In genomic region chr2:32494522-32494921, GRCm38 (mm10) we compare ENCODE assay signal across 11 mouse cellular contexts. TPM values are rescaled to one million over a fixed set of nuclear protein-coding genes. Genes with fewer than 3 reads are reported as not detected.
DNase-seq lines count a peak whose midpoint lies in the region; ATAC-seq and TF ChIP-seq lines count a peak whose summit lies in the region.
"Had no signal": no experiment of that assay in that cellular context is flagged by ENCODE, and none has a peak within 500 bp of the region (broad histone marks: within the 10 kb centered on the region; RNA-seq: fewer than 3 reads in every experiment).

No protein-coding gene starts in this region.

- no peaks in the 10 kb centered on the region for H3K36me3 ChIP-seq in kidney, embryonic 15.5 days
- H3K36me3 ChIP-seq in limb, embryonic 10.5 days: no peaks in the 10 kb centered on the region
- no peaks in the 10 kb centered on the region for H3K36me3 ChIP-seq in midbrain, postnatal 0 days (ENCODE audit: insufficient read depth, low read length)

- H3K4me1 ChIP-seq in kidney, embryonic 15.5 days: peaks cover 13% of the 10 kb centered on the region
- H3K4me1 ChIP-seq in limb, embryonic 10.5 days: peaks cover 28% of the 10 kb centered on the region
- H3K4me1 ChIP-seq in midbrain, postnatal 0 days (ENCODE audit: insufficient read depth, low read length): no peaks in the 10 kb centered on the region

- H3K4me2 ChIP-seq in kidney, embryonic 15.5 days: no peak overlapping the region
- no peak overlapping the region for H3K4me2 ChIP-seq in midbrain, postnatal 0 days (ENCODE audit: low read depth, low read length, poor library complexity, severe bottlenecking)

- H3K27me3 ChIP-seq in kidney, embryonic 15.5 days: no peaks in the 10 kb centered on the region
- no peaks in the 10 kb centered on the region for H3K27me3 ChIP-seq in limb, embryonic 10.5 days (ENCODE audit: low read depth, poor library complexity, severe bottlenecking)
- no peaks in the 10 kb centered on the region for H3K27me3 ChIP-seq in midbrain, postnatal 0 days (ENCODE audit: insufficient read depth, low read length)

- no peak overlapping the region for H3K9ac ChIP-seq in kidney, embryonic 15.5 days
- H3K9ac ChIP-seq in midbrain, postnatal 0 days (replicated peaks; ENCODE audit: low read length, poor library complexity, severe bottlenecking): no peak overlapping the region
- H3K9ac ChIP-seq: liver, embryonic 14.5 days had no signal

- peak overlapping the region; percentile 43; the same call in 1 of the 2 replicates for H3K27ac ChIP-seq in kidney, embryonic 15.5 days
- peak overlapping the region; percentile 12; the same call in 1 of the 2 replicates for H3K27ac ChIP-seq in limb, embryonic 10.5 days
- no peak overlapping the region for H3K27ac ChIP-seq in midbrain, postnatal 0 days (ENCODE audit: low read depth, low read length)
- H3K27ac ChIP-seq: liver, embryonic 14.5 days had no signal

- H3K4me3 ChIP-seq in kidney, embryonic 15.5 days (replicated peaks): no peak overlapping the region
- no peak overlapping the region for H3K4me3 ChIP-seq in limb, embryonic 10.5 days
- no peak overlapping the region for H3K4me3 ChIP-seq in midbrain, postnatal 0 days (ENCODE audit: low read depth, low read length)

- no peak for ATAC-seq in kidney, embryonic 15.5 days (replicated peaks; ENCODE audit: low FRiP score)
- ATAC-seq in midbrain, postnatal 0 days (ENCODE audit: low FRiP score): no peak

- 64% methylated on average over 2 of the region's 2 CpGs for WGBS in kidney, embryonic 15.5 days
- WGBS in limb, embryonic 10.5 days: 71% methylated on average over 2 of the region's 2 CpGs
- 67% methylated on average over 2 of the region's 2 CpGs for WGBS in midbrain, postnatal 0 days

- TF ChIP-seq CTCF in midbrain, postnatal 0 days (IDR thresholded peaks at IDR 0.05): no peak

- no peak for DNase-seq in kidney, postnatal 25 days
- DNase-seq in thymus, postnatal 25 days: peak; percentile 60
- DNase-seq in thymus, postnatal 10 days (ENCODE audit: low spot score in 2 of 2): no peak
- no peak for DNase-seq in limb, embryonic 10.5 days (ENCODE audit: low spot score)
- DNase-seq in yolk sac, embryonic 10.5 days (ENCODE audit: low spot score): no peak
- no peak for DNase-seq in midbrain, postnatal 0 days (ENCODE audit: low spot score)
- DNase-seq: adrenal gland, adult 8-10 months; heart, postnatal 14 days; midbrain, embryonic 14.5 days had no signal

- peaks cover 5% of the 10 kb centered on the region; the same call in 1 of the 2 replicates for H3K9me3 ChIP-seq in kidney, embryonic 15.5 days (replicated peaks)
- H3K9me3 ChIP-seq in limb, embryonic 10.5 days (replicated peaks): peaks cover 2% of the 10 kb centered on the region; the same call in 1 of the 2 replicates
- no peaks in the 10 kb centered on the region for H3K9me3 ChIP-seq in midbrain, postnatal 0 days (ENCODE audit: low read length)

RNA-seq across cellular contexts. Expression of gene Fam102a, which starts 40.6 kb away (rescaled TPM):
- polyA plus RNA-seq in kidney, embryonic 15.5 days (2015; fragmentation: Nextera tagmentation; extraction: Ambion mirVana): 14.5 and 15.0 TPM in 2 replicates
- polyA plus RNA-seq in limb, embryonic 10.5 days (2016; fragmentation: Nextera tagmentation; extraction: Ambion mirVana): 12.0 and 14.0 TPM in 2 replicates
- total RNA-seq in midbrain, postnatal 0 days (2014; rRNA removed): 21.5 and 24.4 TPM in 2 replicates
- 6.8 and 7.2 TPM in 2 replicates for polyA plus RNA-seq in midbrain, postnatal 0 days (2015; fragmentation: Nextera tagmentation; extraction: Ambion mirVana)

RNA-seq across cellular contexts. Expression of gene Slc25a25, which starts 43.3 kb away (rescaled TPM):
- 20.4 and 20.7 TPM in 2 replicates for polyA plus RNA-seq in kidney, embryonic 15.5 days (2015; fragmentation: Nextera tagmentation; extraction: Ambion mirVana)
- 30.8 and 33.0 TPM in 2 replicates for polyA plus RNA-seq in limb, embryonic 10.5 days (2016; fragmentation: Nextera tagmentation; extraction: Ambion mirVana)
- 60.6 and 69.2 TPM in 2 replicates for total RNA-seq in midbrain, postnatal 0 days (2014; rRNA removed)
- polyA plus RNA-seq in midbrain, postnatal 0 days (2015; fragmentation: Nextera tagmentation; extraction: Ambion mirVana): 52.0 and 53.4 TPM in 2 replicates

RNA-seq across cellular contexts. Expression of gene Naif1, which starts 44.3 kb away (rescaled TPM):
- 6.3 and 6.8 TPM in 2 replicates for polyA plus RNA-seq in kidney, embryonic 15.5 days (2015; fragmentation: Nextera tagmentation; extraction: Ambion mirVana)
- 5.9 and 7.3 TPM in 2 replicates for polyA plus RNA-seq in limb, embryonic 10.5 days (2016; fragmentation: Nextera tagmentation; extraction: Ambion mirVana)
- total RNA-seq in midbrain, postnatal 0 days (2014; rRNA removed): 2.4 and 3.2 TPM in 2 replicates
- 3.0 and 3.2 TPM in 2 replicates for polyA plus RNA-seq in midbrain, postnatal 0 days (2015; fragmentation: Nextera tagmentation; extraction: Ambion mirVana)
